Mouse (Mus musculus) limb, embryonic 14.5 days (tissue): ENCODE results near the gene Pias4. TPM values are rescaled to one million over a fixed set of nuclear protein-coding genes. Genes with fewer than 3 reads are reported as not detected.

Experiments
- ATAC-seq: fragments of 200-750 bp; cut with Nextera tagmentation; 2 replicates; pipeline ENCODE4 v1.8.0; 2017; ENCODE audit warnings: low read depth, moderate number of reproducible peaks, moderate TSS enrichment; ENCODE audit not compliant: low FRiP score
- DNase-seq: peaks from one replicate; pipeline ENCODE4 v3.0.0-alpha.2; 2015; ENCODE audit warnings: low spot score
- H3K27ac ChIP-seq: fragments of 300-500 bp; sonication (generic); replicated peaks from 2 replicates; pipeline ENCODE4 v1.5.1; 2014; ENCODE audit warnings: low read depth, mild to moderate bottlenecking, low read length, moderate library complexity, mixed read lengths
- H3K27me3 ChIP-seq: fragments of 300-500 bp; sonication (generic); 2 replicates; pipeline ENCODE4 v1.6.1; 2014; ENCODE audit warnings: low read length, mixed read lengths; ENCODE audit not compliant: control insufficient read depth, insufficient read depth
- H3K36me3 ChIP-seq: fragments of 300-500 bp; sonication (generic); 2 replicates; pipeline ENCODE4 v1.6.1; 2014; ENCODE audit warnings: mild to moderate bottlenecking, low read length, moderate library complexity, mixed read lengths; ENCODE audit not compliant: control insufficient read depth, insufficient read depth
- H3K4me1 ChIP-seq: fragments of 300-500 bp; sonication (generic); 2 replicates; pipeline ENCODE4 v1.6.1; 2014; ENCODE audit warnings: antibody characterized with exemption, low read length, mixed read lengths; ENCODE audit not compliant: control insufficient read depth, insufficient read depth
- H3K4me2 ChIP-seq: fragments of 300-500 bp; sonication (generic); replicated peaks from 2 replicates; pipeline ENCODE4 v1.6.1; 2014; ENCODE audit warnings: low read depth, mild to moderate bottlenecking, low read length, moderate library complexity; ENCODE audit not compliant: severe bottlenecking
- H3K4me3 ChIP-seq: fragments of 300-500 bp; sonication (generic); replicated peaks from 2 replicates; pipeline ENCODE4 v1.5.1; 2014; ENCODE audit warnings: low read length
- H3K9ac ChIP-seq: fragments of 300-500 bp; sonication (generic); 2 replicates; pipeline ENCODE4 v1.6.1; 2014; ENCODE audit warnings: mild to moderate bottlenecking, low read depth, low read length, moderate library complexity; ENCODE audit not compliant: severe bottlenecking
- H3K9me3 ChIP-seq: fragments of 300-500 bp; sonication (generic); 2 replicates; pipeline ENCODE4 v1.6.1; 2016; ENCODE audit warnings: low read length; ENCODE audit not compliant: control insufficient read depth
- POLR2A ChIP-seq: fragments of 200-500 bp; IDR thresholded peaks from 2 replicates; pipeline ENCODE4 v1.8.0; 2012; ENCODE audit warnings: inconsistent platforms, mild to moderate bottlenecking, moderate library complexity, borderline replicate concordance; ENCODE audit not compliant: insufficient read depth, insufficient read length; ENCODE audit errors: extremely low read depth
- WGBS: fragments of 180-500 bp; shearing (Covaris S2); extraction: QIAGEN DNeasy Blood & Tissue Kit; methylation state at CpG from one replicate; pipeline ENCODE4 v1.1.7; 2014; 5-methylcytosine and 5-hydroxymethylcytosine counted together
- polyA plus RNA-seq, 2 experiments: library from polyadenylated mRNA; depleted of rRNA in 1 of 2; stranded (reverse) in 1 of 2; unstranded in 1 of 2; fragments of >200 nt; fragmentation: Nextera tagmentation in 1 of 2; extraction: Ambion mirVana in 1 of 2; gene quantifications; 2 replicates each; pipeline versions ENCODE4 v1.2.1 to v1.2.3; 2012 to 2014

Gene Pias4
- polyA plus RNA-seq, 2 experiments = 35.1 to 40.4 TPM

GRCm38 (mm10) chr10:81152609-81153008, 15.1 kb downstream of the Pias4 start:
- no peak overlapping the region for H3K27ac ChIP-seq

GRCm38 (mm10) chr10:81151261-81151660, 16.5 kb downstream of the Pias4 start:
- Histone ChIP-seq H3K4me1 (no peaks in the 10 kb centered on the region), H3K4me2 (no peak overlapping the region), H3K4me3 (no peak overlapping the region), H3K36me3 (peaks cover 80% of the 10 kb centered on the region), H3K9me3 (no peaks in the 10 kb centered on the region), H3K27me3 (no peaks in the 10 kb centered on the region), H3K9ac (no peak overlapping the region), H3K27ac (no peak overlapping the region)
- TF ChIP-seq POLR2A = no peak
- WGBS = 71% methylated on average over 6 of the region's 6 CpGs
- DNase-seq = no peak
- no peak for ATAC-seq

More at GRCm38 (mm10) chr10:81152609-81153008, 15.1 kb downstream of the Pias4 start:
- H3K27me3 ChIP-seq = no peaks in the 10 kb centered on the region
- no peak for ATAC-seq
- no peak overlapping the region for H3K4me2 ChIP-seq
- H3K4me3 ChIP-seq = no peak overlapping the region
- DNase-seq = no peak
- H3K9me3 ChIP-seq = no peaks in the 10 kb centered on the region
- TF ChIP-seq POLR2A = no peak
- H3K36me3 ChIP-seq = peaks cover 80% of the 10 kb centered on the region
- no peak overlapping the region for H3K9ac ChIP-seq
- no peaks in the 10 kb centered on the region for H3K4me1 ChIP-seq
- 77% methylated on average over 12 of the region's 12 CpGs for WGBS

- Histone ChIP-seq H3K27me3 (no peaks in the 10 kb centered on the region), H3K9me3 (no peaks in the 10 kb centered on the region), H3K4me3 (no peak overlapping the region), H3K27ac (no peak overlapping the region), H3K4me2 (no peak overlapping the region), H3K36me3 (peaks cover 70% of the 10 kb centered on the region), H3K4me1 (0 out of 2 replicates have a peak, but pooled peaks cover 6% of the 10 kb centered on the region), H3K9ac (no peak overlapping the region)
- ATAC-seq (no peak), DNase-seq (no peak)
- WGBS = 70% methylated on average over 4 of the region's 4 CpGs
- no peak for TF ChIP-seq POLR2A
Measured at GRCm38 (mm10) chr10:81146296-81146695, 21.4 kb downstream of the Pias4 start.

GRCm38 (mm10) chr10:81145778-81146177, 21.9 kb downstream of the Pias4 start:
- Histone ChIP-seq H3K27me3 (no peaks in the 10 kb centered on the region), H3K9me3 (no peaks in the 10 kb centered on the region), H3K4me1 (peaks cover 11% of the 10 kb centered on the region), H3K27ac (no peak overlapping the region), H3K36me3 (peaks cover 70% of the 10 kb centered on the region), H3K9ac (no peak overlapping the region), H3K4me2 (no peak overlapping the region), H3K4me3 (no peak overlapping the region)
- TF ChIP-seq POLR2A = no peak
- 85% methylated on average over 7 of the region's 7 CpGs for WGBS
- DNase-seq (no peak), ATAC-seq (no peak)

- no peak overlapping the region for H3K4me3 ChIP-seq
- WGBS = 95% methylated on average over 5 of the region's 6 CpGs
- ATAC-seq = no peak
- no peaks in the 10 kb centered on the region for H3K9me3 ChIP-seq
- TF ChIP-seq POLR2A = no peak
- peaks cover 70% of the 10 kb centered on the region for H3K36me3 ChIP-seq
- DNase-seq = no peak
- H3K27ac ChIP-seq = no peak overlapping the region
- H3K9ac ChIP-seq = no peak overlapping the region
- H3K4me1 ChIP-seq = peaks cover 16% of the 10 kb centered on the region
- no peaks in the 10 kb centered on the region for H3K27me3 ChIP-seq
- no peak overlapping the region for H3K4me2 ChIP-seq
Measured at GRCm38 (mm10) chr10:81145307-81145706, 22.4 kb downstream of the Pias4 start.

GRCm38 (mm10) chr10:81144667-81145066, 23.1 kb downstream of the Pias4 start:
- peaks cover 65% of the 10 kb centered on the region for H3K36me3 ChIP-seq

More at GRCm38 (mm10) chr10:81144667-81145066, 23.1 kb downstream of the Pias4 start:
- no peak for TF ChIP-seq POLR2A
- H3K4me1 ChIP-seq = peaks cover 22% of the 10 kb centered on the region
- ATAC-seq (no peak), DNase-seq (no peak)
- H3K4me3 ChIP-seq = no peak overlapping the region
- H3K9ac ChIP-seq = no peak overlapping the region
- no peaks in the 10 kb centered on the region for H3K9me3 ChIP-seq
- no peaks in the 10 kb centered on the region for H3K27me3 ChIP-seq
- H3K4me2 ChIP-seq = no peak overlapping the region
- WGBS = 95% methylated on average over 20 of the region's 27 CpGs
- H3K27ac ChIP-seq = no peak overlapping the region
